ENCODE assay signal across 19 mouse cellular contexts in genomic region chr6:86503513-86503912, GRCm38 (mm10).
"Had no signal": no experiment of that assay in that cellular context is flagged by ENCODE, and none has a peak within 500 bp of the region (broad histone marks: within the 10 kb centered on the region; RNA-seq: fewer than 3 reads in every experiment).

No protein-coding gene starts in this region.

- H3K36me3 ChIP-seq: kidney, embryonic 15.5 days; limb, embryonic 12.5 days; limb, embryonic 15.5 days; liver, embryonic 15.5 days; lung, embryonic 15.5 days; midbrain, embryonic 12.5 days; stomach, embryonic 15.5 days had no signal

- H3K27me3 ChIP-seq: kidney, embryonic 15.5 days; limb, embryonic 12.5 days; limb, embryonic 15.5 days; liver, embryonic 15.5 days; lung, embryonic 15.5 days; midbrain, embryonic 12.5 days; stomach, embryonic 15.5 days had no signal

- ATAC-seq: intestine, postnatal 0 days; midbrain, embryonic 16.5 days had no signal

- H3K27ac ChIP-seq: kidney, embryonic 15.5 days; limb, embryonic 12.5 days; limb, embryonic 15.5 days; liver, embryonic 15.5 days; lung, embryonic 15.5 days; macrophage; midbrain, embryonic 12.5 days; stomach, embryonic 15.5 days had no signal

- H3K9ac ChIP-seq: kidney, embryonic 15.5 days; limb, embryonic 12.5 days; limb, embryonic 15.5 days; liver, embryonic 15.5 days; lung, embryonic 15.5 days; midbrain, embryonic 12.5 days; stomach, embryonic 15.5 days had no signal

- H3K9me3 ChIP-seq: kidney, embryonic 15.5 days; limb, embryonic 12.5 days; limb, embryonic 15.5 days; liver, embryonic 15.5 days; lung, embryonic 15.5 days; midbrain, embryonic 12.5 days; stomach, embryonic 15.5 days had no signal

- DNase-seq: kidney, adult 8-10 months; kidney, postnatal 10 days; kidney, postnatal 36 days; left cerebral cortex, postnatal 4 days; lung, adult 18-20 months; lung, postnatal 10 days; right cerebral cortex, postnatal 4 days; thymus, postnatal 25 days had no signal

- H3K4me3 ChIP-seq: kidney, embryonic 15.5 days; limb, embryonic 12.5 days; limb, embryonic 15.5 days; liver, embryonic 15.5 days; lung, embryonic 15.5 days; midbrain, embryonic 12.5 days; stomach, embryonic 15.5 days had no signal

- H3K4me1 ChIP-seq: limb, embryonic 12.5 days; limb, embryonic 15.5 days; lung, embryonic 15.5 days; midbrain, embryonic 12.5 days; stomach, embryonic 15.5 days had no signal

- H3K4me2 ChIP-seq: kidney, embryonic 15.5 days; limb, embryonic 12.5 days; limb, embryonic 15.5 days; liver, embryonic 11.5 days; liver, embryonic 15.5 days; lung, embryonic 15.5 days; midbrain, embryonic 12.5 days; stomach, embryonic 15.5 days had no signal
